Mouse (Mus musculus): ENCODE measurements at regions not wholly inside any gene's neighbourhood (a gene's known extent, or its start where the extent isn't known, plus 50 kb on each side); places are given as distances from the start of the nearest gene placed in this dataset.

GRCm38 (mm10) chr15:62125718-62126117, 1202.9 kb upstream of the A1bg start:
- Histone ChIP-seq H3K36me3 (replicated peaks) (no peaks in the 10 kb centered on the region), H3K4me2 (no peak overlapping the region), H3K4me1 (replicated peaks) (peaks cover 76% of the 10 kb centered on the region), H3K27me3 (no peaks in the 10 kb centered on the region), H3K27ac (replicated peaks) (no peak overlapping the region), H3K4me3 (replicated peaks) (no peak overlapping the region), H3K9ac (no peak overlapping the region), H3K9me3 (replicated peaks) (no peaks in the 10 kb centered on the region)
- WGBS (ENCODE audit: insufficient replicate concordance), result 89% methylated on average over 7 of the region's 7 CpGs
- ATAC-seq (ENCODE audit: insufficient read depth), result no peak

- ATAC-seq (ENCODE audit: insufficient read depth), result no peak
- Histone ChIP-seq H3K27ac (replicated peaks) (peak overlapping the region; percentile 7; the same call in 1 of the 2 replicates), H3K27me3 (no peaks in the 10 kb centered on the region), H3K9me3 (replicated peaks) (no peaks in the 10 kb centered on the region), H3K36me3 (replicated peaks) (no peaks in the 10 kb centered on the region), H3K4me3 (replicated peaks) (no peak overlapping the region), H3K4me1 (replicated peaks) (peaks cover 74% of the 10 kb centered on the region), H3K4me2 (no peak overlapping the region), H3K9ac (no peak overlapping the region)
- WGBS (ENCODE audit: insufficient replicate concordance), result 76% methylated on average over 4 of the region's 4 CpGs
Measured at GRCm38 (mm10) chr15:62123756-62124155, 1200.9 kb upstream of the A1bg start.

- H3K4me2 ChIP-seq, result peak overlapping the region; percentile 55
Measured at GRCm38 (mm10) chr15:62122265-62123023, 1199.6 kb upstream of the A1bg start.

GRCm38 (mm10) chr15:62121696-62122095, 1198.9 kb upstream of the A1bg start:
- no peaks in the 10 kb centered on the region for H3K9me3 ChIP-seq (replicated peaks)
- no peak overlapping the region for H3K4me3 ChIP-seq (replicated peaks)
- H3K27ac ChIP-seq (replicated peaks), result peak overlapping the region; percentile 79
- 52% methylated on average over 4 of the region's 4 CpGs for WGBS (ENCODE audit: insufficient replicate concordance)
- peak overlapping the region; percentile 55 for H3K4me2 ChIP-seq
- H3K4me1 ChIP-seq (replicated peaks), result peaks cover 72% of the 10 kb centered on the region
- no peak overlapping the region for H3K9ac ChIP-seq
- no peaks in the 10 kb centered on the region for H3K36me3 ChIP-seq (replicated peaks)
- ATAC-seq (ENCODE audit: insufficient read depth), result no peak
- no peaks in the 10 kb centered on the region for H3K27me3 ChIP-seq

More at GRCm38 (mm10) chr15:62122265-62123023, 1199.6 kb upstream of the A1bg start:
- whole genome bisulfite sequencing (ENCODE audit: insufficient replicate concordance), result 23% methylated on average over 9 of the region's 9 CpGs
- H3K9ac ChIP-seq, result no peak overlapping the region
- no peaks in the 10 kb centered on the region for H3K27me3 ChIP-seq
- ATAC-seq (ENCODE audit: insufficient read depth), result peak; percentile 85
- H3K36me3 ChIP-seq (replicated peaks), result no peaks in the 10 kb centered on the region
- peak overlapping the region; percentile 79 for H3K27ac ChIP-seq (replicated peaks)
- no peak overlapping the region for H3K4me3 ChIP-seq (replicated peaks)
- H3K4me1 ChIP-seq (replicated peaks), result peaks cover 72% of the 10 kb centered on the region
- H3K9me3 ChIP-seq (replicated peaks), result no peaks in the 10 kb centered on the region

GRCm38 (mm10) chr15:62120735-62121134, 1197.9 kb upstream of the A1bg start:
- H3K27ac ChIP-seq (replicated peaks), result peak overlapping the region; percentile 79; the same call in 1 of the 2 replicates
- no peak overlapping the region for H3K4me3 ChIP-seq (replicated peaks)
- 0 out of 2 replicates have a peak overlapping the region, but pooled peaks have one; percentile 13 for H3K4me2 ChIP-seq
- peaks cover 80% of the 10 kb centered on the region for H3K4me1 ChIP-seq (replicated peaks)
- no peak for ATAC-seq (ENCODE audit: insufficient read depth)
- no peaks in the 10 kb centered on the region for H3K27me3 ChIP-seq
- no peaks in the 10 kb centered on the region for H3K9me3 ChIP-seq (replicated peaks)
- H3K36me3 ChIP-seq (replicated peaks), result no peaks in the 10 kb centered on the region
- 33% methylated on average over 4 of the region's 4 CpGs for WGBS (ENCODE audit: insufficient replicate concordance)
- H3K9ac ChIP-seq, result no peak overlapping the region

- WGBS (ENCODE audit: insufficient replicate concordance), result 69% methylated on average over 10 of the region's 10 CpGs
Measured at GRCm38 (mm10) chr15:62118997-62119396, 1196.2 kb upstream of the A1bg start.

GRCm38 (mm10) chr15:62116184-62116583, 1193.4 kb upstream of the A1bg start:
- 7% methylated on average over 1 of the region's 1 CpGs for WGBS (ENCODE audit: insufficient replicate concordance)
- Histone ChIP-seq H3K4me2 (no peak overlapping the region), H3K27me3 (no peaks in the 10 kb centered on the region), H3K36me3 (replicated peaks) (no peaks in the 10 kb centered on the region), H3K4me1 (replicated peaks) (peaks cover 87% of the 10 kb centered on the region), H3K4me3 (replicated peaks) (no peak overlapping the region), H3K9ac (no peak overlapping the region), H3K27ac (replicated peaks) (no peak overlapping the region), H3K9me3 (replicated peaks) (no peaks in the 10 kb centered on the region)
- ATAC-seq (ENCODE audit: insufficient read depth), result no peak

More at GRCm38 (mm10) chr15:62118997-62119396, 1196.2 kb upstream of the A1bg start:
- H3K4me3 ChIP-seq (replicated peaks), result no peak overlapping the region
- H3K27ac ChIP-seq (replicated peaks), result no peak overlapping the region
- H3K4me2 ChIP-seq, result no peak overlapping the region
- peaks cover 91% of the 10 kb centered on the region for H3K4me1 ChIP-seq (replicated peaks)
- ATAC-seq (ENCODE audit: insufficient read depth), result no peak
- no peaks in the 10 kb centered on the region for H3K9me3 ChIP-seq (replicated peaks)
- no peaks in the 10 kb centered on the region for H3K36me3 ChIP-seq (replicated peaks)
- no peak overlapping the region for H3K9ac ChIP-seq
- no peaks in the 10 kb centered on the region for H3K27me3 ChIP-seq

GRCm38 (mm10) chr15:62114815-62115214, 1192.0 kb upstream of the A1bg start:
- no peak for ATAC-seq (ENCODE audit: insufficient read depth)
- Histone ChIP-seq H3K36me3 (replicated peaks) (no peaks in the 10 kb centered on the region), H3K4me3 (replicated peaks) (no peak overlapping the region), H3K27me3 (no peaks in the 10 kb centered on the region), H3K9ac (no peak overlapping the region), H3K9me3 (replicated peaks) (no peaks in the 10 kb centered on the region), H3K27ac (replicated peaks) (no peak overlapping the region; the same call in 1 of the 2 replicates), H3K4me1 (replicated peaks) (peaks cover 81% of the 10 kb centered on the region), H3K4me2 (no peak overlapping the region)
- 71% methylated on average over 4 of the region's 4 CpGs for WGBS (ENCODE audit: insufficient replicate concordance)

- Histone ChIP-seq H3K4me2 (no peak overlapping the region), H3K9me3 (replicated peaks) (no peaks in the 10 kb centered on the region), H3K4me3 (replicated peaks) (no peak overlapping the region), H3K36me3 (replicated peaks) (no peaks in the 10 kb centered on the region), H3K27ac (replicated peaks) (no peak overlapping the region), H3K4me1 (replicated peaks) (peaks cover 62% of the 10 kb centered on the region), H3K9ac (no peak overlapping the region), H3K27me3 (no peaks in the 10 kb centered on the region)
- whole genome bisulfite sequencing (ENCODE audit: insufficient replicate concordance), result 65% methylated on average over 2 of the region's 2 CpGs
- no peak for ATAC-seq (ENCODE audit: insufficient read depth)
Measured at GRCm38 (mm10) chr15:62112151-62112550, 1189.3 kb upstream of the A1bg start.

- H3K4me1 ChIP-seq (replicated peaks), result peaks cover 54% of the 10 kb centered on the region
- WGBS (ENCODE audit: insufficient replicate concordance), result 86% methylated on average over 3 of the region's 3 CpGs
- ATAC-seq (ENCODE audit: insufficient read depth), result no peak
Measured at GRCm38 (mm10) chr15:62107976-62108375, 1185.2 kb upstream of the A1bg start.

GRCm38 (mm10) chr15:62106518-62106975, 1183.7 kb upstream of the A1bg start:
- peak; percentile 56 for ATAC-seq (ENCODE audit: insufficient read depth)
- H3K27ac ChIP-seq (replicated peaks), result no peak overlapping the region
- H3K4me1 ChIP-seq (replicated peaks), result peaks cover 43% of the 10 kb centered on the region
- no peak overlapping the region for H3K4me2 ChIP-seq
- H3K36me3 ChIP-seq (replicated peaks), result 0 out of 2 replicates have a peak, but pooled peaks cover 4% of the 10 kb centered on the region
- no peaks in the 10 kb centered on the region for H3K27me3 ChIP-seq
- 39% methylated on average over 5 of the region's 5 CpGs for WGBS (ENCODE audit: insufficient replicate concordance)
- H3K4me3 ChIP-seq (replicated peaks), result no peak overlapping the region
- no peaks in the 10 kb centered on the region for H3K9me3 ChIP-seq (replicated peaks)
- no peak overlapping the region for H3K9ac ChIP-seq

More at GRCm38 (mm10) chr15:62107976-62108375, 1185.2 kb upstream of the A1bg start:
- H3K4me3 ChIP-seq (replicated peaks), result no peak overlapping the region
- no peak overlapping the region for H3K9ac ChIP-seq
- H3K9me3 ChIP-seq (replicated peaks), result no peaks in the 10 kb centered on the region
- H3K4me2 ChIP-seq, result no peak overlapping the region
- H3K27me3 ChIP-seq, result no peaks in the 10 kb centered on the region
- H3K36me3 ChIP-seq (replicated peaks), result 0 out of 2 replicates have a peak, but pooled peaks cover under 1% of the 10 kb centered on the region
- H3K27ac ChIP-seq (replicated peaks), result no peak overlapping the region
